20 mouse cellular contexts compared by ENCODE assay signal in genomic region chr1:23272077-23272476, GRCm38 (mm10).
DNase-seq lines count a peak whose midpoint lies in the region; ATAC-seq and TF ChIP-seq lines count a peak whose summit lies in the region.
"Had no signal": no experiment of that assay in that cellular context is flagged by ENCODE, and none has a peak within 500 bp of the region (broad histone marks: within the 10 kb centered on the region; RNA-seq: fewer than 3 reads in every experiment).

No protein-coding gene starts in this region.

- peaks cover 30% of the 10 kb centered on the region for H3K4me1 ChIP-seq in heart, embryonic 11.5 days (ENCODE audit: control insufficient read depth, insufficient read depth, low read length)
- no peaks in the 10 kb centered on the region for H3K4me1 ChIP-seq in intestine, postnatal 0 days (replicated peaks; ENCODE audit: control insufficient read depth, insufficient read depth, low read length)
- 0 out of 2 replicates have a peak, but pooled peaks cover 3% of the 10 kb centered on the region for H3K4me1 ChIP-seq in intestine, embryonic 15.5 days (replicated peaks)
- H3K4me1 ChIP-seq in lung, embryonic 15.5 days: peaks cover 20% of the 10 kb centered on the region

- no peaks in the 10 kb centered on the region for H3K36me3 ChIP-seq in heart, embryonic 11.5 days (ENCODE audit: control insufficient read depth, insufficient read depth, low read length)
- H3K36me3 ChIP-seq in intestine, postnatal 0 days (ENCODE audit: control insufficient read depth, insufficient read depth): no peaks in the 10 kb centered on the region; the same call in 1 of the 2 replicates
- no peaks in the 10 kb centered on the region for H3K36me3 ChIP-seq in intestine, embryonic 15.5 days
- 0 out of 2 replicates have a peak, but pooled peaks cover 4% of the 10 kb centered on the region for H3K36me3 ChIP-seq in lung, embryonic 15.5 days
- H3K36me3 ChIP-seq: embryonic facial prominence, embryonic 15.5 days; hindbrain, embryonic 12.5 days; neural tube, embryonic 15.5 days had no signal

- no peak overlapping the region; the same call in 1 of the 2 replicates for H3K4me3 ChIP-seq in heart, embryonic 11.5 days (ENCODE audit: low read depth, low read length)
- no peak overlapping the region for H3K4me3 ChIP-seq in intestine, postnatal 0 days (ENCODE audit: low read depth, low read length)
- no peak overlapping the region for H3K4me3 ChIP-seq in intestine, embryonic 15.5 days (replicated peaks)
- no peak overlapping the region for H3K4me3 ChIP-seq in lung, embryonic 15.5 days
- H3K4me3 ChIP-seq: embryonic facial prominence, embryonic 15.5 days; forebrain, embryonic 10.5 days; hindbrain, embryonic 12.5 days; liver, embryonic 12.5 days; midbrain, embryonic 12.5 days; neural tube, embryonic 15.5 days had no signal

- H3K4me2 ChIP-seq in heart, embryonic 11.5 days: 0 out of 2 replicates have a peak overlapping the region, but pooled peaks have one; percentile 2
- H3K4me2 ChIP-seq in intestine, postnatal 0 days (replicated peaks; ENCODE audit: low read depth): peak overlapping the region; percentile 21; the same call in 1 of the 2 replicates
- H3K4me2 ChIP-seq in intestine, embryonic 15.5 days (replicated peaks): no peak overlapping the region
- H3K4me2 ChIP-seq in lung, embryonic 15.5 days: peak overlapping the region; percentile 24
- H3K4me2 ChIP-seq: embryonic facial prominence, embryonic 15.5 days; hindbrain, embryonic 12.5 days; liver, embryonic 12.5 days; midbrain, embryonic 12.5 days; neural tube, embryonic 15.5 days had no signal

- no peak for DNase-seq in heart, adult 9 months (ENCODE audit: low spot score in 2 of 2)
- DNase-seq in lung, postnatal 14 days: no peak
- peak; percentile 36 for DNase-seq in lung, postnatal 10 days
- DNase-seq in adrenal gland, postnatal 25 days: no peak
- DNase-seq: B cell, adult 2 months; cerebellum, adult 9-10 months; gastrocnemius, postnatal 14 days; right cerebral cortex, postnatal 25 days; thymus, postnatal 14 days had no signal

- no peak for ATAC-seq in heart, embryonic 11.5 days (replicated peaks; ENCODE audit: insufficient number of reproducible peaks, low FRiP score, low TSS enrichment)
- ATAC-seq in intestine, postnatal 0 days: no peak
- ATAC-seq in intestine, embryonic 15.5 days: no peak
- no peak for ATAC-seq in lung, embryonic 15.5 days (ENCODE audit: borderline replicate concordance, extremely low read depth, low FRiP score, low TSS enrichment)
- ATAC-seq: liver, embryonic 12.5 days had no signal

- no peak overlapping the region for H3K27ac ChIP-seq in heart, embryonic 11.5 days (ENCODE audit: low read depth, low read length)
- H3K27ac ChIP-seq in intestine, postnatal 0 days (ENCODE audit: low read depth, low read length): no peak overlapping the region
- no peak overlapping the region for H3K27ac ChIP-seq in intestine, embryonic 15.5 days
- H3K27ac ChIP-seq in lung, embryonic 15.5 days: peak overlapping the region; percentile 83
- H3K27ac ChIP-seq: embryonic facial prominence, embryonic 15.5 days; forebrain, embryonic 10.5 days; hindbrain, embryonic 12.5 days; liver, embryonic 12.5 days; midbrain, embryonic 12.5 days; stomach, postnatal 0 days had no signal

- H3K9ac ChIP-seq in heart, embryonic 11.5 days (ENCODE audit: low read depth, low read length): no peak overlapping the region
- no peak overlapping the region for H3K9ac ChIP-seq in intestine, postnatal 0 days (ENCODE audit: low read depth, low read length)
- no peak overlapping the region for H3K9ac ChIP-seq in intestine, embryonic 15.5 days
- no peak overlapping the region for H3K9ac ChIP-seq in lung, embryonic 15.5 days
- H3K9ac ChIP-seq: embryonic facial prominence, embryonic 15.5 days; hindbrain, embryonic 12.5 days; liver, embryonic 12.5 days; midbrain, embryonic 12.5 days; neural tube, embryonic 15.5 days had no signal

- TF ChIP-seq CTCF in intestine, postnatal 0 days (IDR thresholded peaks at IDR 0.05; ENCODE audit: low read depth): no peak

- H3K9me3 ChIP-seq in heart, embryonic 11.5 days (replicated peaks; ENCODE audit: control insufficient read depth, low read length): no peaks in the 10 kb centered on the region
- H3K9me3 ChIP-seq in intestine, postnatal 0 days (ENCODE audit: control insufficient read depth): no peaks in the 10 kb centered on the region
- H3K9me3 ChIP-seq in intestine, embryonic 15.5 days: no peaks in the 10 kb centered on the region
- H3K9me3 ChIP-seq in lung, embryonic 15.5 days: no peaks in the 10 kb centered on the region
- H3K9me3 ChIP-seq: embryonic facial prominence, embryonic 15.5 days; forebrain, embryonic 10.5 days; hindbrain, embryonic 12.5 days; liver, embryonic 12.5 days; midbrain, embryonic 12.5 days; neural tube, embryonic 15.5 days had no signal

- 22% methylated on average over 6 of the region's 6 CpGs for WGBS in heart, embryonic 11.5 days (ENCODE audit: insufficient replicate concordance)
- 37% methylated on average over 6 of the region's 6 CpGs for WGBS in intestine, postnatal 0 days
- WGBS in intestine, embryonic 15.5 days: 29% methylated on average over 6 of the region's 6 CpGs
- 2% methylated on average over 6 of the region's 6 CpGs for WGBS in lung, embryonic 15.5 days

- no peaks in the 10 kb centered on the region for H3K27me3 ChIP-seq in heart, embryonic 11.5 days (ENCODE audit: control insufficient read depth, insufficient read depth, low read length)
- H3K27me3 ChIP-seq in intestine, postnatal 0 days (replicated peaks; ENCODE audit: control insufficient read depth, insufficient read depth, low read length): no peaks in the 10 kb centered on the region
- H3K27me3 ChIP-seq in intestine, embryonic 15.5 days (replicated peaks): no peaks in the 10 kb centered on the region
- no peaks in the 10 kb centered on the region for H3K27me3 ChIP-seq in lung, embryonic 15.5 days
- H3K27me3 ChIP-seq: embryonic facial prominence, embryonic 15.5 days; hindbrain, embryonic 12.5 days; liver, embryonic 12.5 days; midbrain, embryonic 12.5 days; neural tube, embryonic 15.5 days had no signal
